Mouse (Mus musculus): ENCODE measurements around the gene Grin2c.

DNA sequence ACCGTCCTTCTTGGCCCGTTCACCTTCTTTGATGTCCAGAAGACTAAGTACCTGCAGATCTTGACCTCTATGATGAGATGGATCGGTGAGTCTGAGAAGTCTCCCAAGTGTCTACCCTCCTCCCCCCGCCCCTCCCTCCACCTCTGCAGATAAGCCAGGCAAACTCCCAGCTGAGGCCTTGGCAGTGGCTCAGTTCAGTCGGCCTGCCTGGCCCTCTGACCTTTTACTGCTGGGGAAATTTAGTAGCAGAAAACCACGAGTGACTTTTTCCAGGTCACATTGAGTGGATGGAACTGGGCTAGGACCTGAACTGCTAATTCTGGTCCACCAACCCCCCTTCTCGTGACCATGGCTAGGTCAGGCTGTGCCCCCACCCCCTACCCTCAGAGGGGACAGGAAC lies 38.6 kb downstream of the Grin2c start:
- no peak for TF ChIP-seq GATA1 (IDR thresholded peaks at IDR 0.05; ENCODE audit: low read length)
- no peak for TF ChIP-seq TAL1 (IDR thresholded peaks at IDR 0.05; ENCODE audit: low read length)

All from erythroblast, embryonic 14.5 days (primary cell).